Mouse (Mus musculus) heart, postnatal 0 days (tissue): ENCODE measurements around the gene Vps72.

Experiments
- CTCF ChIP-seq: IDR thresholded peaks from 2 replicates; pipeline ENCODE4 v1.5.1; 2016; ENCODE audit warnings: antibody characterized with exemption, control low read depth, low read depth
- EP300 ChIP-seq: IDR thresholded peaks from 2 replicates; pipeline ENCODE4 v1.6.1; 2016; ENCODE audit warnings: antibody characterized with exemption, low read depth

GRCm38 (mm10) chr3:95124246-95124645 lies 13.4 kb downstream of the Vps72 start, which contains the start of gene Tmod4:
- TF ChIP-seq CTCF (peak; percentile 52), EP300 (no peak)
